Mouse (Mus musculus) gastrocnemius, postnatal 36 days (tissue): ENCODE data around the gene A930018P22Rik. TPM values are rescaled to one million over a fixed set of nuclear protein-coding genes. Genes with fewer than 3 reads are reported as not detected.
A peak's percentile ranks its signal among the peaks of the same experiment; 100 is the strongest.
"Not testable (repeated sequence)": the region's sequence is repeated elsewhere in the genome, so short reads cannot be mapped to it uniquely, and the experiment has no call there.

ENCODE experiments used
- DNase-seq, 2 experiments: peaks; one replicate each; pipeline ENCODE4 v3.0.0; 2022
- intact Hi-C: fragments of 180-260 bp; cut with DNase I; formaldehyde crosslinking; loops from one replicate; pipeline ENCODE4 v1.15.1; 2025
- total RNA-seq, 2 experiments: library from RNA; stranded (reverse); gene quantifications; 2 replicates each; pipeline ENCODE4 v1.2.3; 2021

Gene A930018P22Rik
- total RNA-seq, 2 experiments from 2014 or later, result 0.43 to 0.54 TPM

- no peak for DNase-seq
- intact Hi-C loops, result no loop called here
Observed at GRCm38 (mm10) chr2:104114898-104115297, 7.7 kb upstream of the A930018P22Rik start.

GRCm38 (mm10) chr2:104117173-104117572, 5.4 kb upstream of the A930018P22Rik start:
- intact Hi-C loops, result not testable (repeated sequence)

GRCm38 (mm10) chr2:104119097-104119496, 3.5 kb upstream of the A930018P22Rik start:
- intact Hi-C loops, result no loop called here
- DNase-seq, result no peak

More at GRCm38 (mm10) chr2:104117173-104117572, 5.4 kb upstream of the A930018P22Rik start:
- not testable (repeated sequence) for DNase-seq

GRCm38 (mm10) chr2:104120312-104120711, 2.3 kb upstream of the A930018P22Rik start:
- DNase-seq, result no peak
- intact Hi-C loops, result loop anchor here (10.0 kb wide), 2 partner anchors 86 to 374 kb away; partner anchors contain the start of gene Hipk3

GRCm38 (mm10) chr2:104121681-104122504, 676 bp upstream of the A930018P22Rik start:
- DNase-seq, result no peak
- intact Hi-C loops, result loop anchor here (10.0 kb wide), 2 partner anchors 87 to 373 kb away; partner anchors contain the start of gene Hipk3

- no peak for DNase-seq
- intact Hi-C loops, result loop anchor here (10.0 kb wide), 2 partner anchors 89 to 371 kb away; partner anchors contain the start of gene Hipk3
Observed at GRCm38 (mm10) chr2:104123540-104123939, 971 bp downstream of the A930018P22Rik start.

DNA sequence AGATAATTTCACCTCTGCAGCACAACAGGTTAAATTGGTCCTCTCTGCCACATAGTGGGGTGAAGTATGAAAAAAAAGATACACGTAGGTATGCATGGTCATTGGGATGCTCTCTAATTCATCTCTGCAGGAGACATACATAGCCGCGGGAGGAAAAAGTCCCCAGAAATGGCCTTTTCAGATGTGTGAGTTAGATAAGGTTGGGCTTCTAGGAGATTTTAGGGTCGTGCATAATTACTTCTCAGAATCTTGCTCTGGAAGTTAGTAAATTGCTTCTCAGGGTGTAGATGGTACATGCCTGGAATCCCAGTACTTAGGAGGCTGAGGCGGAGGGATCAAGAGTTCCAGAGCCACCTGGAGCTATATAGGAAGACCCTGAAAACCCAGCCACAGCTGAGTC, 1.5 kb downstream of the A930018P22Rik start:
- intact Hi-C loops, result loop anchor here (10.0 kb wide), 2 partner anchors 89 to 371 kb away; partner anchors contain the start of gene Hipk3

DNA sequence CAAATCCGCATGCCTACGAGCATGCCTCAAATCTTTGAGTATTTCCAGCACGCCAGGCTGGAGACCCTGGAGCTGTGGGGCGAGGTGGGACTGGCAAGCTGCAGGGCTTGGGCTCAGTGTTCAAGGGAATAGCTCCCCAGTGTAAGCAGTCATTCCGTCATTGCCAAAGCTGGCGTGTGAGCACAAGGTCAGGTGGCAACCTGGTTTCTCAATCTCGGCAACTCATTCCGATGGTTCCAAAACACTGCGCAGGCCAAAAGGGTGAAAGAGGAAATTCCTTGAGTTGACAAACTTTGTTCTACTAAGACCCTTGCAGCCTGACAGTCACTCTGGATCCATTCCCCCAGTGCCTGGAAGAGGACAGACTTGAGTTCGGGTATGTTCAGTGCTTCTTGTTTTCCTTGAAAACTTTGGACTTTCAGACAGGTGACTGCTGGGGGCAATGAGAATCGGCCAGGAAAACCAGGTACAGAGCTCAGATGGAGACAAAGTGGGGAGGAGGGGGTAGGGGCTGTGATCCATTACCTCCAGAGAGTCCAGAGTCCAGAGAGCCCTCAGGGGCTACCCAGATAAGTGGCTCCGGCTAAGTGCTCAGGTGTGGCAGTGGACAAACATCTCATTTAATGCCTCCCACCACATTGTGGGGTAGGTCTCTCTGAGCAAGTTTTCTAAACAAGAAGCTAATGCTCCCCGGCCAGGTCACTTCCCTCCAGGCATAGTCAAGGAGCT, 6.4 kb downstream of the A930018P22Rik start:
- intact Hi-C loops, result loop anchor here (10.0 kb wide), 2 partner anchors 94 to 366 kb away; partner anchors contain the start of gene Hipk3
- DNase-seq, result no peak

More for the DNA sequence above, 1.5 kb downstream of the A930018P22Rik start:
- DNase-seq, result no peak

- intact Hi-C loops, result loop anchor here (5.0 kb wide), 1 partner anchor 457 kb away; no protein-coding TSS in a partner anchor
- no peak for DNase-seq
Observed at GRCm38 (mm10) chr2:104130165-104130564, 7.6 kb downstream of the A930018P22Rik start.

DNA sequence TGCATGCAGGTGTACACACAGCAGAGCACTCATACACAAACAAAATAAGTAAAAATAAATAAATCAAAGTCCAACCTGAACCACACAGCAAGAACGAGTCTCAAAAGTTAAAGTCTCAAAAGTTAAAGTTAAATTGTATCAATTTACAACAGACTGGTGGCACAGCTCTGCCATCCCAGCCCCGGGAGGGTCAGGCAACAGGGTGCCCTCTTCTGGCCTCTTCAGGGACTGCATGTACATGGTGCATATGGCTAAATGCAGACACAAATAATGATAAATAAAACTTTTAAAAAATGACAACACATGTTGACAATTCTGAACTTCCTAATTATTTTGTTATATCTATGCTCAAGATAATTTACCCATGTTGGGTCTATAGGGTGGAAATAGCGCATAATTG, 8.4 kb downstream of the A930018P22Rik start:
- intact Hi-C loops, result loop anchor here (5.0 kb wide), 1 partner anchor 456 kb away; no protein-coding TSS in a partner anchor
- no peak for DNase-seq

- intact Hi-C loops, result loop anchor here (5.0 kb wide), 1 partner anchor 455 kb away; no protein-coding TSS in a partner anchor
- no peak for DNase-seq
Observed at GRCm38 (mm10) chr2:104132266-104132859, 9.8 kb downstream of the A930018P22Rik start.

DNA sequence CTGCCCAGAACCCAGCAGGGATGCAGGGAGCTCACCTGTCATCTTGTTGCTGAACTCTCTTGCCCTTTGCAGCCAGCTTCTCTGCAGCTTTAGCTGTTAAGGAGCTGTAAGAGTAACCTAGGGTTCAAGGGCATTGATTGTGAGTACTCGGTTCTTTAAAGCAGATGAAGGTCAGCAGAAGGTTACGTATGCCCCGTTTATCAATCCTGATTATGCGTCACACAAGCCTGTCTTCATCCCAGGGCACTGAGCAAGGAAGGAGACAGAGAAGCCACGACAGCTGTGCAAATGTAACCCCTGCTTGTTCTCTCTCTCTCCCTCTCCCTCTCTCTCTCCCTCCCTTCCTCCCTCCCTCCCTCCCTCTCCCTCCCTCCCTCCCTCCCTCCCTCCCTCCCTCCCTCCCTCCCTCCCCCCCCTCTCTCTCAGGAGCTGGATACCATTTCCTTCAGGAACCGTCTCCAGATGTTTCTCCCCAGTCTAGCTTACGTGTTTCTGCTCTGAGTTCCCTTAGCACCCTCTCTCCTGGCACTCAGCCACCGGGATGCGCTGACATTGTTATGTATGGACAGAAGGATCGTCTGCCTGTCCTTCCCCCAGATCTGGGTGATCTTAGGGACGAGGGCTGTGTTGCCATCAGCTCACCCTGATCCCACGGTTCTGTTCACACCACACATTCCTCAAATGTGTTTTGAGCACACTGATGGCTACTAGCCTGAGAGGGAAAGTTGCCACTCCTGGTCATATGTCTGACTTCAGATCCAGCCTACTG, 10.7 kb downstream of the A930018P22Rik start:
- intact Hi-C loops, result loop anchor here (5.0 kb wide), 1 partner anchor 454 kb away; no protein-coding TSS in a partner anchor
- no peak for DNase-seq

DNA sequence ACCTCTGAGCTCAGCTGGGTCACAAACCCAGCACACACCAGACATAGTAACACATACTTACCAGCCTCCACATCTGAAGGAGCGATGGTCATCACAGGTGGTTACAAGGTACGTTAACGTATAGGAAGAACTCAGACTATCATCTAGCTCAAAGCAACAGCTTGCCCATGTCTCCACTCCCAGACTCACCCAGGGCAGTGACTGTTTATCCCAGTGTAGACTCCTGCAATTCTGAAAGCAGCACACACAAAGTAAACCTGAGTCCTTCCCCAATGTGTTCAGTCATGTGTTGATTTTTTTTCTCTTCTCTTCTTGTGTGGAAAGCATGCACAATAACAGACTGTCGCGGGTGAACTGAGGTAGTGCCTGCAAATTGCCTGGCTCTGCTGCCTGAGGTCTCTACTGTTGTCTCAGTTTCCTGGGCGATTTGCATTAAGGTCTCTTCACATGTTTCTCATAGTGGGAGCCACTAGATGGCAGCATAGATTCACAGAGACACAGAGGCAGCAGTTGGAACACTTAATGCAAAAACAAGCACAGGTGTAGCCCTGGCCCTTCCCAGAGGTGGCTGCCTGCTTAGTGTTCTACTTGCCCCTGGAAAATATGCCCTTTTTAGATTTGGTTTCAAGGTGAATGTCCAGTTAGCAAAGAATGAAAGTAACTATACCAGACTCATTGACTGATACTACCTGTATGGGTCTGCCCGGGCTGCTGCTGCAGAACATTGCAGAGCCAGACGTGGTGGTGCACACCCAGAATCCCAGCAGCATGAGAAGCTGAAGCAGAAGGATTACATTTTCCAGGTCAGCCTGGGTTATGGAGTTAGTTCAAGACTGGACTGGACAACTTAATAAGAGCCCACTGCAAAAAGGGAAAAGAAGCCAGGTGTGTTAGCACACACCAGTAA, 11.8 kb downstream of the A930018P22Rik start:
- peak in 1 of 2 experiments; percentile 22 for DNase-seq
- intact Hi-C loops, result loop anchor here (2.0 to 5.0 kb wide), 2 partner anchors 288 to 453 kb away; no protein-coding TSS in a partner anchor

DNA sequence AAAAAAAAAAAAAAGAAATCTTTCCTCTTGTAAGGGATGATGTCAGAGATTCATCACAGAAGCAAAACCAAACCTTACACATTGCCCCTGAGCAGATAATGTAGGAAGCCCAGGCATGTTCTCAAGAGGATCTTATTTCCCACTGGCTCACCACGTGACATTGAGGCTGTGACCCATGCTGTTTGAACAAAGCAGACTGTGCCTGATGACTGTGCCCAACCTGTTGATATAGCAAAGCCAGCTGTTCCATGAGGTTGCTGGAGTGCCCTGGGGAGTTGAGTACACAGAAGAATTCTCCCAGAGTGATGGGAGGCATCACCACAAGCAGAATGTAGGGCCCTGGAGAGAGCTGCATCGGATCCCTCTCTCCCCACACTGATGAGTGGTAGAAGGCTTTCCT, 13.4 kb downstream of the A930018P22Rik start:
- intact Hi-C loops, result loop anchor here (2.0 kb wide), 1 partner anchor 287 kb away; no protein-coding TSS in a partner anchor
- no peak for DNase-seq

DNA sequence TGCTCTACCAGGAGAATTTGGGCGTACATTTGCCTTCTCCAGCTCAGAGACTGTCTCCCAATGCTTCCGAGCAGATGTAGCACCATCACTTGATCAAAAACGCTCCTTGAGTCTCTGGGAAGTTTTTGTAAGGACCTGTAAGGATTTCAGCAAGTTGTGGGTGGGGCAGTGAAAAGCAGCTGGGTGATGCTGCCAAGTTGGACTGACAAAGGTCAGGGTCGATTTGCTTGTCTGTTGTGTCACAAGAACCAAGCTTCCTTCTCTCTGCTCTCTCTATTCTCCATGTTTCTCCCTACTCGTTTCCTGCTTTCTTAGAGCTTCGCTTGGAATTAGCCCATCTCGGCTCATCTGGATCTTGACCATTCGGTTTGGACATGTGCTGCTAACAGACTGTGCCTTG, 19.6 kb downstream of the A930018P22Rik start:
- intact Hi-C loops, result no loop called here
- no peak for DNase-seq

- no peak for DNase-seq
- intact Hi-C loops, result no loop called here
Observed at GRCm38 (mm10) chr2:104144004-104144403, 21.4 kb downstream of the A930018P22Rik start.

DNA sequence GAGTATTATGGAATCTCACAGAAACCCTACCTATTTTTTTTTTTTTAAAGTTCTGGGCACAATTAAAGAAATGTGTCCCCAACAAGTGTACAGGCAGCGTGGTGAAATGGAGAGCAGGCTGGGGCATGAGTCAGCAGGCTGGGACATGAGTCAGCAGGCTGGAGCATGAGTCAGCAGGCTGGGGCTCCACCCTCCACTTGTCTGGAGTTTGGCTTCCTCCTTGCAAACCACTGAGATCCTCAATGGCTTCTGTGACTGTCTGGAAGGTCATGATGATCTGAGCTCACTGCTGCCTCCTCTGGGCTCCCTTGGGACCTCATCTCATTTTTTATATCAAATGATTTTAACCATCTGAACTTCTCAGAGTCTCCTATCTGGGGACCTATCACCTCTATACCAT, 23.4 kb downstream of the A930018P22Rik start:
- DNase-seq, result no peak
- intact Hi-C loops, result no loop called here

DNA sequence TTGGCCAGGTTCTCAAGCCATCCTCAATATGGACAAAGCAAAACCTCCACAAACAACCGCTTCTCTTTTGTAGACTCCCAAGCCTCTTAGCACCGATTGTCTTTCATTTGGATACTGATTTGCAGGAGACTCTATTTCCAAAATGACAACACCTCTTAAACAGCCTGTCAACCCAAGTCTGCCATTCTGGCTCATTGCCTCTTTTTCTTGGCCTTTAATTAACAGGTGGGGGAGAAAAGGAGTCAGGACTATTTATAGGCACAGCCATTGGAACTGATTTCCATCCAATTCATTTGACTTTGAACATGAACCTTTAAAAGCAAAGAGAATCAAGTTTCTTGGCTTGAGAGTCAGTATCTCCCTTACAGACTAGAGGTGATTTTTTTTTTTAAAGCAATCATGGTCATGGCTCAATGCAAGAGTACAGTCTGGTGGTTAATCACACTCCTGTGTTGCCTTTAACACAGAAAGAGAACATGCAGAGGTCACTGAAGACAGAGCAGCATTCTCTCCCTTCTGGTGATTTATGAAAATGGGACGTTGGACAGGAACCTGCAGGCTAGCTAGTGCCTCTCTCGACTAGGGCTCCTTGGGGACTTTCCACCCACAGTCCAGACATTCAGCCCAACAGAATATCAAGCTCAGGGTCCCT, 25.5 kb downstream of the A930018P22Rik start:
- intact Hi-C loops, result no loop called here
- no peak for DNase-seq
